Mouse (Mus musculus) lung, adult 2 months (tissue): Measurements from ENCODE around the gene Prom1.

Experiments used
- CTCF ChIP-seq: fragments of 200-500 bp; IDR thresholded peaks from 2 replicates; pipeline ENCODE4 v1.5.1; 2011; ENCODE audit warnings: mild to moderate bottlenecking, low read length, control low read depth; ENCODE audit not compliant: insufficient read depth
- POLR2A ChIP-seq: fragments of 200-500 bp; IDR thresholded peaks from 2 replicates; pipeline ENCODE4 v1.6.1; 2011; ENCODE audit warnings: low read depth, mild to moderate bottlenecking, control low read depth, low read length, borderline replicate concordance; ENCODE audit errors: extremely low read depth

DNA sequence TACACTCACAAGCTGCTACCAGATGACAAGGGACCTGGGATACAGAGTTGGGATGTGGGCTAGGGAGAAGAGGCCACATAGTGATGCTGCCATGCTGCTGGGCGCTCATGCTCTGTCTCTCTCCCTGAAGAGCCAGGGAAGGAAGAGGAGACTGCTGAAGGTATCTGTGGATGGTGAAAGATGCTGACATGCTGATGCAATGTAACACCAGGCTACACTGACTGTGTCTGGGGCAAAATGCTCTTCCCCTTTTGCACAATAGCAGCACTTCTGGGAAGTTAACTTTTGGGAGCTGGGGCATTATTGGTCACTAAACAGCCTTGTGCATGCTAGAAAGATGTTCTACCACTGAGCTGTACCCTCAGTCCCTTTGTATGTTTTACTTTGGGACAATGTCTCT lies 26.4 kb downstream of the Prom1 start:
- TF ChIP-seq CTCF = no peak
- no peak for TF ChIP-seq POLR2A
